Mouse (Mus musculus) cerebellum, postnatal 36 days (tissue): Measurements from ENCODE around the gene St6gal1.

ENCODE experiments used
- DNase-seq, 2 experiments: peaks; one replicate each; pipeline ENCODE4 v3.0.0; 2021 to 2022; ENCODE audit warnings: mixed read lengths in 2 of 2

St6gal1 gene

GRCm38 (mm10) chr16:23223871-23224469 lies 570 bp upstream of the St6gal1 start:
- no peak for DNase-seq

GRCm38 (mm10) chr16:23225069-23225721 lies 655 bp downstream of the St6gal1 start:
- DNase-seq = peak; percentile 10

- DNase-seq = peak; percentile 13 to 31
These were observed 1.5 kb downstream of the St6gal1 start for GRCm38 (mm10) chr16:23225821-23226600.

GRCm38 (mm10) chr16:23226601-23227351 lies 2.2 kb downstream of the St6gal1 start:
- DNase-seq = peak; percentile 10

GRCm38 (mm10) chr16:23227851-23228250 lies 3.3 kb downstream of the St6gal1 start:
- DNase-seq = no peak

- DNase-seq = no peak
These were observed 3.9 kb downstream of the St6gal1 start for GRCm38 (mm10) chr16:23228486-23228885.

GRCm38 (mm10) chr16:23229945-23230344 lies 5.4 kb downstream of the St6gal1 start:
- DNase-seq = no peak

- DNase-seq = no peak
These were observed 6.6 kb downstream of the St6gal1 start for GRCm38 (mm10) chr16:23231168-23231567.

GRCm38 (mm10) chr16:23232691-23233090 lies 8.2 kb downstream of the St6gal1 start:
- DNase-seq = no peak

GRCm38 (mm10) chr16:23233496-23233895 lies 9.0 kb downstream of the St6gal1 start:
- DNase-seq = no peak

- no peak for DNase-seq
These were observed 10.0 kb downstream of the St6gal1 start for GRCm38 (mm10) chr16:23234557-23234956.

GRCm38 (mm10) chr16:23235173-23235694 lies 10.7 kb downstream of the St6gal1 start:
- DNase-seq = no peak

- DNase-seq = no peak
These were observed 15.0 kb downstream of the St6gal1 start for GRCm38 (mm10) chr16:23239583-23239982.

- peak; percentile 21 to 31 for DNase-seq
These were observed 15.8 kb downstream of the St6gal1 start for GRCm38 (mm10) chr16:23240049-23240949.

- DNase-seq = no peak
These were observed 16.4 kb downstream of the St6gal1 start for GRCm38 (mm10) chr16:23240950-23241259.

GRCm38 (mm10) chr16:23243726-23244425 lies 19.3 kb downstream of the St6gal1 start:
- no peak for DNase-seq

GRCm38 (mm10) chr16:23244486-23244885 lies 19.9 kb downstream of the St6gal1 start:
- DNase-seq = no peak

- no peak for DNase-seq
These were observed 24.7 kb downstream of the St6gal1 start for GRCm38 (mm10) chr16:23249285-23249684.

GRCm38 (mm10) chr16:23249762-23250161 lies 25.2 kb downstream of the St6gal1 start:
- DNase-seq = no peak

GRCm38 (mm10) chr16:23250556-23251444 lies 26.3 kb downstream of the St6gal1 start:
- DNase-seq = no peak
